Mouse (Mus musculus): ENCODE data around the gene Fosl1. TPM values are rescaled to one million over a fixed set of nuclear protein-coding genes. Genes with fewer than 3 reads are reported as not detected.
"Not testable (repeated sequence)": the region's sequence is repeated elsewhere in the genome, so short reads cannot be mapped to it uniquely, and the experiment has no call there.

Fosl1 gene
- total RNA-seq, 2 experiments from 2014 or later: not detected

DNA sequence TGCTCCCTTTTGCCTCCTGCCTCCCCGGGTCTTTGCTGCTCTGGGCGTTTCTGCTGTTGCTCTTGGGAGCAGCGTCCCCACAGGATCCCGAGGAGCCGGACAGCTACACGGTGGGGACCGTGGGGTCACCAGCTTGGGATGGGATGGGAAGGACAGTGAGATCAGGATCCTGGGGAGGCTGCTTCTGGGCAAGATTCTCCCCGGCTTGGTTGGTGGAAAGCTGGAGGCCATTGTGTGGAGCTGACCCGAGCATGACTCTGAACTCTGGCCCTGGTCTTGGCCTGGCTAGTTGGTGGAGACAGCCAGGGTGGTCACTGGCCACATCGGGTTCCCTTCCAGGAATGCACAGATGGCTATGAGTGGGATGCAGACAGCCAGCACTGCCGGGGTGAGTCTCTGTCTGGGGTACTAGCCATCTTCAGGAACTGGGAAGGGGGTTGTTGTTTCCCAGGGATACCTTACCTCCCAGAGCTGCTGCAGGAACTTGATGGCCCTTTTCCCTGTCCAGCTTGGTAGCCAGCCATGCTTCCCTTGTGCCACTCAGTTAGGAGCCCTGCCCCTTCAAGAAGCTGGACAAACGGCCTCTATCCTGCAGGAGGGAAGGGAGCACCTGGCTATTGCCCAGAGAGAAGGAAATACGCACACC is 27.8 kb downstream of the Fosl1 start:
- no peak for DNase-seq
- intact Hi-C loops (cut with DNase I; ENCODE audit: low total_unique reads): no loop called here

- intact Hi-C loops (cut with DNase I; ENCODE audit: low total_unique reads): no loop called here
- no peak for DNase-seq
Measured at GRCm38 (mm10) chr19:5477004-5477667, 29.8 kb downstream of the Fosl1 start.

GRCm38 (mm10) chr19:5477668-5478300 is 30.4 kb downstream of the Fosl1 start:
- intact Hi-C loops (cut with DNase I; ENCODE audit: low total_unique reads): no loop called here
- DNase-seq: no peak

GRCm38 (mm10) chr19:5480016-5480415 is 32.7 kb downstream of the Fosl1 start:
- intact Hi-C loops (cut with DNase I; ENCODE audit: low total_unique reads): no loop called here
- no peak for DNase-seq

DNA sequence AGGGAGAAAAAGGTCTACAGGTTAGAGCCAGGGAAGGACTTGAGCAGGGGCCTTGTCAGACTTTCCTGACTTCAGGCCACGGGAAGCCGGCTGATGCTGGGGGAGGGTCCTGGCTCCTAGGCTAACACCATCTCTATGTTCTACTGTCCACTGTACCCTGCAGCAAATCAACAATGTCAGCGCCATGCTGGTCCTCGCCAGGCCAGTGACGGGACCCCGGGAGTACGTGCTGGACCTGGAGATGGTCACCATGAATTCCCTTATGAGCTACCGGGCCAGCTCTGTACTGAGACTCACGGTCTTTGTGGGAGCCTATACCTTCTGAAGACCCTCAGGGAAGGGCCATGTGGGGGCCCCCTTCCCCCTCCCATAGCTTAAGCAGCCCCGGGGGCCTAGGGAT is 34.1 kb downstream of the Fosl1 start:
- intact Hi-C loops (cut with DNase I; ENCODE audit: low total_unique reads): no loop called here
- DNase-seq: no peak

DNA sequence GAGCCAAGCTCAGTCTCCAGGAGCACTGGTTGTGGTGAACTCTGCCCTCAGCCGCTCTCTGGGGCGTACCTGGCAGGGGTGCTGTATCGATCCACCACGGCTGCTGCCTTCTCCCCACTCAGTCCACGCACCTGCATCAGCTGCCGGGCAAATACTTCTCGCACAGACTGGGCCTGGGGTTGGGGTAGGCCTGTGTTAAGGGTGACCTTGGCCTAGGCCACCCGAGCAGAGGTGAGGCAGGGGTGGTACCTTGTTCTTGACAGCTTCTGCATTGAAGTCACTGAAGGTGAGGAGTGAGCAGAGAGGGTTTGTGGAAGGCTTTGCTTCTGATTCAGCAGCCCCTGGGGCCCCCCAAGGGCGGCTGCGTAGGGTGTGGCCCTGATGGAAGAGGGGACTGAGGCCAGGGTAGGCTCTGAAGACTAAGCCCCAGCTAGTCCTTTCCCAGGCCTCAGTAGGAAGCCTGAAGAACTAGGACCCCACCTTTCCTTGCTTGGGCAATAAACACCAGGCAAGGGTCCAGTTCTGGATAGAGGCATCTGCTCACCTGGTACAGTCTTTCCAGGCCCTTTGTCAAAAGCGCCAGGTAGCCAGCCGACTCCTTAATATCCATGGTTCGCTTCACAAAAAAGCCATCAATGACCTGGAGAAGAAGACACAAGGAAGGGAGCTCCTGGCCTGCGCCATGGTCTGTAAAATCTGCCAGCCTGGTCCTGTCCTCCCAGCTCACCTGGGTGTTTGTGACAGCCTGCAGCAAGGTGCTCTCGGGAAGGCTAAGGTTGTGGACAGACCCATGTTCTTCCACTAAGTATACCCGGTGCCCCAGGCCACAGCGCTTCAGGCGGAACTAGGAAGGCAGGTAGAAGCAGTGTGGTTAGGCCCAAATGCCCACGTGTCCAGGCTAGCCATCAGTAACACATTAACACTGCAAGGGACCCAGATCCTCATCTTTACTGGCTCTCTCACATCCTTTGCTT is 36.3 kb downstream of the Fosl1 start:
- intact Hi-C loops (cut with DNase I; ENCODE audit: low total_unique reads): no loop called here
- DNase-seq: no peak

- intact Hi-C loops (cut with DNase I; ENCODE audit: low total_unique reads): no loop called here
- no peak for DNase-seq
Measured at GRCm38 (mm10) chr19:5484496-5484895, 37.1 kb downstream of the Fosl1 start.

DNA sequence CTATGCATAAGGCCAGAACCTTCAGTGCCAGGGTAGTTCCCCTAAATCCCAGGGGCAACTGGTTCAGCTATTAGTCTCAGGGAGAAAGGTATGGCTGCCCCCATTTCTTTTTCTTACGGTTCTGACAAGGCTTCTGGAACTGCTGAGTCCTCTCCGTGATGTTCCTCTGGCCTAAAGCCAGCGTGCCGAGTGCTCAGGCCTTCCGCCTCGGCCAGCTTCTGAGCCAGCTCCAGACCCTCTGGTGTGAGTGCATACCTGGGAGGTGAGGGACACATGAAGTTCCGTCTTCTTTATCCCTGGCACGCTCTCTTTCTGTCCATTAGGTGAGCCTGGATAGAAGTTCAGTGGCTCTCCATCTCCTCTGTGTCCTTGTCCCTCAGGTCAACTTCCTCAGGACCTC is 38.0 kb downstream of the Fosl1 start:
- DNase-seq: no peak
- intact Hi-C loops (cut with DNase I; ENCODE audit: low total_unique reads): no loop called here

- DNase-seq: no peak
- intact Hi-C loops (cut with DNase I; ENCODE audit: low total_unique reads): no loop called here
Measured at GRCm38 (mm10) chr19:5485821-5486220, 38.5 kb downstream of the Fosl1 start.

DNA sequence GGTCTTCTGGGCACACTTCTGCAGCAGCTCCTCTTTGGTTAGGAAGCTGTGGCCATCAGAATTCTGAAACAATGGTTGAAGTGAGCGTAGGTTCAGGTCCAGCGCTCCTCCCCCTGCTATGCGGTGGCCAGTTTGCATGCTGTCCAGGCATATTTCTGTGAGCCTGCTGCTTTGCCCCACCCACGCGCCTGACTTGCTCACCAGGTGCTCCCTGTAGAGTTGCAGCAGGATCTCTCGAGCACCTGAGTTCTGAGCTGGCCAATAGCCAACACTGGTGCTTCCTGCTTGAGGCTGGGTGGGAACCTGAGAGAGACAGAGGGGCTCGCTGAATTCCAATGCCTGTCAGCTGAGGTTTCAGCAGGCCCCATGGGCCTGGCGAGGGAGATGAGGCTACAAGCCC is 38.9 kb downstream of the Fosl1 start:
- intact Hi-C loops (cut with DNase I; ENCODE audit: low total_unique reads): no loop called here
- DNase-seq: no peak

GRCm38 (mm10) chr19:5486771-5487170 is 39.4 kb downstream of the Fosl1 start:
- intact Hi-C loops (cut with DNase I; ENCODE audit: low total_unique reads): no loop called here
- DNase-seq: no peak

GRCm38 (mm10) chr19:5487768-5488550 is 40.6 kb downstream of the Fosl1 start, which contains the start of gene Mus81:
Mus81 (minus strand) TSS chr19:5488402.
- peak; percentile 96 for DNase-seq
- intact Hi-C loops (cut with DNase I; ENCODE audit: low total_unique reads): no loop called here

DNA sequence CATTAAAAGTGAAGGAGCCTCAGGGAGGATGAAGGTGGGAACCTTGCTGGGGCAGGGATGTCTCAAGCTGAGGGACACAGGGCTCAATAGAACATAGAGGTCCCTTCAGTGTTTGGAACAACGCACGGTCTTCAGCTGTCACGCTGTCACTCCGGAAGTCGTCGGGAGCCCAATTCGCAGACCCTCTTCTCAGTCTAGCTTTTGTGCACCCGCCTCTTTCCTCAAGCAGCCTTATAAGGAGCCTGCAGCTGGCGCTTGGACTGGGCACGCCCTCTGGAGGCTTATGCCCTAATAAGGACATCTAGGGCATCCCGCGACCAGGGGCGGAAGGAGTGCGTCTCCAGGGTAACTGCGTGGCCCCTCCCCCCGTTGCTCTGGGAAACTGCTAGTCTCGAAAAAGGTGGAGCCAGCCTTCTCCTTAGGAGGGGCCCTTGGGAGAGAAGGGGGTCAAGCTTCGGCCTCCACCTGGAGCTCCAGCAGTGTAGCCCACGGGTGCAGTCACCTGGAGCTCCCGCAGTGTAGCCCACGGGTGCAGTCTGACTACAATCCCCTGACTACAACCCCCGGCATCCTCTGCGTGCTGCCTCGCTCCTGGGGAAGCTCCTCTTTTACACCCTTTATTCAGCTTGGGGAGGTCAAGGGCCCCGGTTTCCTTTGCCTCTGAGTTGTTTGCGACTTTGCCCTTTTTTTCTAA is 41.7 kb downstream of the Fosl1 start:
- intact Hi-C loops (cut with DNase I; ENCODE audit: low total_unique reads): no loop called here

DNA sequence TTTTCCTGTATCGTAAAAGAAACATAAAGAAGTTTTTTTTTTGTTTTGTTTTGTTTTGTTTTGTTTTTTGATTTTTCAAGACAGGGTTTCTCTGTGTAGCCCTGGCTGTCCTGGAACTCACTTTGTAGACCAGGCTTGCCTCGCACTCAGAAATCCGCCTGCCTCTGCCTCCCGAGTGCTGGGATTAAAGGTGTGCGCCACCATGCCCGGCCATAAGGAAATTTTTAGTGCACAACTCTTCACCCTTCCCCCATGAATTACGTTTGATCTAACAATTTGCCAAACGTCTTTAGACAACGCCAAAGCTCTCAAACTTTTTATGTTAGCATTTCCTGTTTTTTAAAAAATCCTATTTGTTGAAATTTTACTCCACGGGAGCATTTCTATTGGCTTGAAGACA is 42.4 kb downstream of the Fosl1 start:
- DNase-seq; intact Hi-C loops (cut with DNase I; ENCODE audit: low total_unique reads): not testable (repeated sequence)

More for the DNA sequence above, 41.7 kb downstream of the Fosl1 start:
- DNase-seq: peak; percentile 98

GRCm38 (mm10) chr19:5490313-5490897 is 43.1 kb downstream of the Fosl1 start, which contains the start of gene Cfl1:
Cfl1 (plus strand) TSS chr19:5490455.
- peak; percentile 94 for DNase-seq
- intact Hi-C loops (cut with DNase I; ENCODE audit: low total_unique reads): no loop called here

- DNase-seq: peak; percentile 84
- intact Hi-C loops (cut with DNase I; ENCODE audit: low total_unique reads): no loop called here
Measured at GRCm38 (mm10) chr19:5490898-5491708, 43.8 kb downstream of the Fosl1 start.

DNA sequence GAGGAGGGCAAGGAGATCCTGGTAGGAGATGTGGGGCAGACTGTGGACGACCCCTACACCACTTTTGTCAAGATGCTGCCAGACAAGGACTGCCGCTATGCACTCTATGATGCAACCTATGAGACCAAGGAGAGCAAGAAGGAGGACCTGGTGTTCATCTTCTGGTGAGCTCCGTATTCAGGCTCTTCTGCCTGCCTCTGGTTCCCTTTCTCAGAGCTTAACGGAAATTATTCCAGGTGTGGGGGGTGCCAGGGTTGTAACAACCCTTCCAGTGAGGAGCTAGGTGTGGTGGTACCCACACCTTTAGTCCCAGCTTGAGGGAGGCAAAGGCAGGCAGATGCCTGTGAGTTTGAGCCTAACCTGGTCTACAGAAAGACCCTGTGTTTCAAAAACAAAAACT is 45.3 kb downstream of the Fosl1 start:
- intact Hi-C loops (cut with DNase I; ENCODE audit: low total_unique reads): no loop called here
- no peak for DNase-seq
